Mouse (Mus musculus) thymus, adult 2 months (tissue): ENCODE data around the gene Rbfox3. TPM values are rescaled to one million over a fixed set of nuclear protein-coding genes. Genes with fewer than 3 reads are reported as not detected.

Source experiments
- DNase-seq: peaks from one replicate; pipeline ENCODE4 v3.0.0; 2021
- H3K27ac ChIP-seq: fragments of 200-500 bp; 2 replicates; pipeline ENCODE4 v1.5.1; 2012; ENCODE audit warnings: low read length, control low read depth; ENCODE audit not compliant: control insufficient read depth, insufficient read depth
- H3K27me3 ChIP-seq: fragments of 200-500 bp; 2 replicates; pipeline ENCODE4 v1.6.1; 2012; ENCODE audit warnings: mild to moderate bottlenecking, low read length, moderate library complexity, mixed read lengths; ENCODE audit not compliant: control insufficient read depth, insufficient read depth
- H3K36me3 ChIP-seq: fragments of 200-500 bp; 2 replicates; pipeline ENCODE4 v1.6.1; 2012; ENCODE audit warnings: mild to moderate bottlenecking, low read length, moderate library complexity; ENCODE audit not compliant: control insufficient read depth, insufficient read depth
- H3K4me1 ChIP-seq: fragments of 200-500 bp; replicated peaks from 2 replicates; pipeline ENCODE4 v1.6.1; 2012; ENCODE audit warnings: low read length; ENCODE audit not compliant: control insufficient read depth, insufficient read depth
- H3K4me3 ChIP-seq: fragments of 200-500 bp; 2 replicates; pipeline ENCODE4 v1.5.1; 2012; ENCODE audit warnings: mild to moderate bottlenecking, low read length, control low read depth, moderate library complexity; ENCODE audit not compliant: control insufficient read depth, insufficient read depth
- CTCF ChIP-seq: fragments of 200-500 bp; IDR thresholded peaks from 2 replicates; pipeline ENCODE4 v1.5.1; 2012; ENCODE audit warnings: mild to moderate bottlenecking, control low read depth, low read length, moderate library complexity, borderline replicate concordance; ENCODE audit not compliant: control insufficient read depth, poor library complexity, insufficient read depth; ENCODE audit errors: extremely low read depth
- POLR2A ChIP-seq: fragments of 200-500 bp; IDR thresholded peaks from 2 replicates; pipeline ENCODE4 v1.6.1; 2012; ENCODE audit warnings: mild to moderate bottlenecking, low read length, control low read depth, moderate library complexity; ENCODE audit not compliant: control insufficient read depth, poor library complexity, insufficient read depth; ENCODE audit errors: extremely low read depth
- WGBS: fragments of 180-500 bp; shearing (Covaris S2); methylation state at CpG from one replicate; pipeline ENCODE4 v1.1.7; 2018; 5-methylcytosine and 5-hydroxymethylcytosine counted together
- polyA plus RNA-seq: library from polyadenylated mRNA; depleted of rRNA; stranded (reverse); fragments of >200 nt; gene quantifications from 2 replicates; pipeline ENCODE4 v1.2.3, GENCODE M21; 2012

The Rbfox3 gene
- polyA plus RNA-seq, 1 experiment: 0.50 TPM

DNA sequence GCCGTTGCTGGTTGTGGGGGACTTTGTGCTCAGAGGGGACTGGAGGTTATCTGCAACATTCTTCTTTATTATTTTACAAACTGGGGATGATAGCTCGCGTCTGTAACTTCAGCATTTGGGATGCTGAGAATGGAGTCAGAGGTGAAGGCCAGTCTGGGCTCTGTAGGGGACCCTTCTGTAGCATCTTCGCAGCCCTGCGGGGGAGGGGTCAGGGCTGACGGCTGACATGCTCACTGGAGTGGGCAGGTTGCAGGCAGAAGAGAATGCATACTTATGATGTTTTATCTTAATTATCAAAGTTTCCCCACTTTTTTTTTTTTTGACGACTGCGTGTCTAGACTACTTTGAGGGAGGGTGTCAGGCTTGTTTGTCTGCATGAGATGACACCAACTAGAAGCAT lies 234.1 kb downstream of the Rbfox3 start:
- Histone ChIP-seq H3K4me1 (no peaks in the 10 kb centered on the region), H3K36me3 (no peaks in the 10 kb centered on the region), H3K27ac (no peak overlapping the region), H3K4me3 (no peak overlapping the region), H3K27me3 (no peaks in the 10 kb centered on the region)
- no peak for DNase-seq
- TF ChIP-seq CTCF: no peak
- no peak for TF ChIP-seq POLR2A
- WGBS: 75% methylated on average over 8 of the region's 8 CpGs

DNA sequence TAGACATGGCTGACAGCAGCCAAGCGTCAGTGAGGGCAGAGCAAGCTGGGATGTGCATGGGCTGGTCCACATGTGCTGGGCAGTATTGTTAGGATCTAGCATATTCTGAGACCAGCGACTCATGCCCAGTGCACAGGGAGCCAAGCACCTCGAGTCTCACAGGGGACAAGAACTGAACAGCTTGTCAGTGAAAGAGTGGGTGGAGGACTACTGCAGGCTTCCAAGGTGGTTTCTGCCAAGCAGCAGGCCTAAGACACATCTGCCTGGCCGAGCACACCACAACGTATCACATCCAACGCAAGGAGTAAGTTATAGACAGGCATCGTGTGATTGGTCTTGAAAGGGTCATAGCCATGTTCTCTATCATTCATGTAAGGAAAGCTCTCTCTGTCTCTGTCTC lies 235.0 kb downstream of the Rbfox3 start:
- no peaks in the 10 kb centered on the region for H3K27me3 ChIP-seq
- 77% methylated on average over 7 of the region's 7 CpGs for WGBS
- H3K27ac ChIP-seq: no peak overlapping the region
- no peak for TF ChIP-seq CTCF
- TF ChIP-seq POLR2A: no peak
- DNase-seq: no peak
- H3K4me3 ChIP-seq: no peak overlapping the region
- H3K4me1 ChIP-seq: no peaks in the 10 kb centered on the region
- H3K36me3 ChIP-seq: no peaks in the 10 kb centered on the region

DNA sequence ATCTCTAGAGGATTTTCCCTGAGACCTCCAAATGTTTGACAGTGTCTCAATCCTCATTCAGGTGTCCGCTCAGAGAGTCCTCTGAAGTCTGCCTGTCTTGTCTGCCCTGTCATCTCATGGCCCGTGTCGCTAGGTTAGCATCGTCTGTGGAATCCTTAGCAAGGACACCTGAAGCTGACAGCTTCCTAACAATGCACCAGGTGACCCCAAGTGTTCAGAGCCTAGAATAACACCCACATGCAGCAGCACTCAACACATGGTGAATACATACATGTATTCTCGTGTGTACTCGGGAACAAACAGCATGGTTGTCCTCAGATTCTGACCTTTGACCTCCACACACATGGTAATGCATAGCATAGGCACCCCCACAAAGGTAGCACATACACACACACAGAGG lies 239.4 kb downstream of the Rbfox3 start:
- no peaks in the 10 kb centered on the region for H3K4me1 ChIP-seq
- TF ChIP-seq CTCF (no peak), POLR2A (no peak)
- WGBS: 84% methylated on average over 6 of the region's 6 CpGs
- DNase-seq: no peak
- H3K4me3 ChIP-seq: no peak overlapping the region
- no peaks in the 10 kb centered on the region for H3K36me3 ChIP-seq
- H3K27me3 ChIP-seq: no peaks in the 10 kb centered on the region
- no peak overlapping the region for H3K27ac ChIP-seq

DNA sequence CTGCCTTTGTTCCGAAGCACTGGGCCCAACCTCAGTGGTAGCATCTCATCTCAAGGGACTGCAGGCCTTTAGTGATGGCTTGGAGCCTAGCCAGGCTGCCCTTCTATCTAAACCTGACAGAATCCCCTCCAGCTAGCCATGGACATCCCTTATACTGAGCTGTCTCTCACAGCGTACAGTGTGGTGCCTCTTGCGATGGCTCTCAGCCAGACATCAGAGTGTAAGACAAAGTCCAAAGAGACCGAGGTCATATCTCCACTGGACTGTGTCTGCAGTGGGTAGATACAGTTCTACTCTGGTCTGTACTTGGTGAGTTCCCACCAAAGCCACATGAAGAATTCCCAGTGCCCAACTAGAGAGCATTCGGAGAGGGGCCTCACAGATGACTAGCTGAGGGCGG lies 240.2 kb downstream of the Rbfox3 start:
- Histone ChIP-seq H3K4me3 (no peak overlapping the region), H3K27ac (no peak overlapping the region), H3K4me1 (no peaks in the 10 kb centered on the region), H3K36me3 (no peaks in the 10 kb centered on the region), H3K27me3 (no peaks in the 10 kb centered on the region)
- TF ChIP-seq CTCF (no peak), POLR2A (no peak)
- 92% methylated on average over 6 of the region's 6 CpGs for WGBS
- no peak for DNase-seq

DNA sequence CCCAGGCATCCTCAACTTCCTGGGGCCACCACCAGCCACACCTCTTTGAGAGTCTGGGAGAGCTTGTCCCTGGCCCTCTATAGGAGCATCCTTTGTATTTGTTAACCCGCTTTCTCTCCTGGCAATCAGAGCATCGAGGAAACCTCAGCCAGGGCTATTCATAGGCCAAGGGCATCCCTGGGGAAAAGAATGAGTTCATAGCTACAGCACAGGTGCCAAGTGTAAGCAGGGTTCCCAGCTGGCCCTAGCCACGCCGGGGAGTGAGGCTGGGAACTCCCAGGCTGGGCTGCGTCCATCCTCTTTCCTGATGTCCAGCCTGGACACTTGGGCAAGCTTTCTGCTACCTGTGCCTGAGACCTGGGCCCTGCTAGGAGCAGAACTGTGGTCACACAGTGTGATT lies 241.6 kb downstream of the Rbfox3 start:
- DNase-seq: no peak
- Histone ChIP-seq H3K4me1 (no peaks in the 10 kb centered on the region), H3K36me3 (no peaks in the 10 kb centered on the region), H3K27me3 (no peaks in the 10 kb centered on the region), H3K27ac (no peak overlapping the region), H3K4me3 (no peak overlapping the region)
- WGBS: 75% methylated on average over 5 of the region's 5 CpGs
- TF ChIP-seq POLR2A: no peak
- TF ChIP-seq CTCF: no peak

DNA sequence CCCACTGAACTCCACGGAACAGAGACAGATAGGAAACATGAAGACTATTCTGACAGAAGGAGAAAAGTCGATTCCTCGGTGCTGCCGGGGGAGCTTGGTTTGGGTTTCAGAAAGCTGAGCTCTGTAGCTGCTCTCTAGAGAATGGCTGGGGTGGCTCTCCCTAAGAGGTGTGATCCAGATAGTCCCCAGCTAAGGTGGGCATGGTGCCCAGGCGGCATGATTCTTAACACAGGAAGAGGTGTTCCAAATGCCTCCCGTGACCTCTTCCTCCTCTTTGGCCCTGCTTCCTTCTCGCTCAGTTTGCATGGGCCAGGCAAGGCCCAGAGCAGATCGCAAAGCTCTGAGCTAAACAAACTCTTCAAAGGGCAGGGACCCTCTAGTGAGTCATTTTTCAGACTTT lies 243.0 kb downstream of the Rbfox3 start:
- no peak overlapping the region for H3K27ac ChIP-seq
- H3K27me3 ChIP-seq: no peaks in the 10 kb centered on the region
- no peaks in the 10 kb centered on the region for H3K36me3 ChIP-seq
- H3K4me3 ChIP-seq: no peak overlapping the region
- DNase-seq: no peak
- WGBS: 58% methylated on average over 8 of the region's 8 CpGs
- TF ChIP-seq CTCF: no peak
- TF ChIP-seq POLR2A: no peak
- no peaks in the 10 kb centered on the region for H3K4me1 ChIP-seq

DNA sequence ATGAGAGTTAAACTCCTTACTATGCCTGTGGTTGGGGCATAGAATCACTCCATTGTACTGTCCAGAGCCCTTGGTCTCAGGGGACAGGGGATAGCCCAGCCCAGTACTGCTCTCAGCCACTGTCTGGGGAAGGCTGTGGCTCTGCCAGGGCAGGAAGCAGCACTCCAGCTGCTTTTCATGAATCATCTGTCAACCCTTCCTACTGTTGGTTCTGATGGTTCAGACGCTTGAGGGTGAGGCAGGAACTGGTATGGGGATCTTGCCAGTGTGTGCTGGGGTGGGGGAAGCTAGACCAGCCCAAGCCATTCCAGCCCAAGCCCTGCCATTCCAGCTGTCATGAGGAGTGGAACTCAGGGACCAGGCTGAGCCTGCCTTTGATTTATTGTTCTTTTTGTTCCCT lies 243.5 kb downstream of the Rbfox3 start:
- H3K4me1 ChIP-seq: no peaks in the 10 kb centered on the region
- DNase-seq: no peak
- H3K27ac ChIP-seq: no peak overlapping the region
- WGBS: 5% methylated on average over 1 of the region's 1 CpGs
- no peak for TF ChIP-seq CTCF
- TF ChIP-seq POLR2A: no peak
- H3K36me3 ChIP-seq: no peaks in the 10 kb centered on the region
- H3K4me3 ChIP-seq: no peak overlapping the region
- no peaks in the 10 kb centered on the region for H3K27me3 ChIP-seq
